Mouse (Mus musculus) CH12F3 (cell line): ENCODE measurements around the gene Nell1.

Experiments
- in situ Hi-C: fragments of 300-500 bp; cut with MboI; formaldehyde crosslinking; loops from 2 replicates; pipeline ENCODE4 v1.14.3; 2020; ENCODE audit warnings: low sequenced_read_pairs

Gene Nell1

DNA sequence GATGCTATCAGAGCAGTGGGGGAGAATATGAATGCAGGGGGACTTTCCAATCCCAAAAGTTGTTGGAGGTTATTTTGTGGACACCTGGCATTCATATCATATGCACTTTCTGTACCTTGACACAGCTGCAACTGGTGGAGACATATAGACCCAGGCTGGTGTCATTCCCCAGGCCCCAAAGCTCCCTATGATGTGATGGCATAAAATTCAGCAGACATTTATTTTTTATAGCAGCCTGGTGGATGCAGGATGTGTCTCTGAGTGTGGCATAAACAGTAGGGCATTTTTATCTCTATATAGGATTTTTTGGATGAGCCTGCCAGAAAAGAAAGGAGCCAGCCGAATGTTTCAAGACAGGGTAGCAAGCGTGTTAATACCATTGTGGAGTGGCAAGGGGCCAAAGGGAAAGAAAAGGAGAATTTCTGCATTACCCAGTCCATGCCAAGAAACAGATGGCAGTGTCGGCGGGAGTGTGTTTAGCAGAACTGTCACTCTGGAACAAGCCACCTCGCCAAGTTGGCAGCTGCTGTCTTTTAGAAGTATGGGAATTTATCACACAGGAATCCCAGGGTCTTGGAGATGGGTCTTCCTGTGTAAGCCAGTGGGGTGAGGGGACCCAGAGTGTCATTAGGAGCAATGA is 267.1 kb downstream of the Nell1 start:
- in situ Hi-C loops: no loop called here

DNA sequence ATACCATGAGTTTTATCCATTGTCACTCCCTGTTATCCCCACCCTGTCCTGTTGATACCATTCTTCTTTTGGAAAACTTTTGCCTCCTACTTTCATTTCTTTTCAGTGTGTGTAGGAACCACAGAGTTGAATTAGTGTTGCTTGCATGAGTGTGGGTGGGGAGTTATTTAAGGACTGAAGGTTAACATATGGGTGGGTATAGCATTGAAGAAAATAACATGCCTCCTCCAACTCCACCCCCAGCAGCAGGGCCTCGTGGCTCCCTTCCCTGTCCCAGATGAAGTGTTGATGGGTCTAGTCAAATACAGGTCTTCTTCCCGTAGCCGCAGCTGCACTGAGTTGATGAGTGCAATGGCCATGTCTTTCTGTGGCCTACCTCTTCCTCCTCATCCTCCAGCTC is 278.5 kb downstream of the Nell1 start:
- in situ Hi-C loops: no loop called here

DNA sequence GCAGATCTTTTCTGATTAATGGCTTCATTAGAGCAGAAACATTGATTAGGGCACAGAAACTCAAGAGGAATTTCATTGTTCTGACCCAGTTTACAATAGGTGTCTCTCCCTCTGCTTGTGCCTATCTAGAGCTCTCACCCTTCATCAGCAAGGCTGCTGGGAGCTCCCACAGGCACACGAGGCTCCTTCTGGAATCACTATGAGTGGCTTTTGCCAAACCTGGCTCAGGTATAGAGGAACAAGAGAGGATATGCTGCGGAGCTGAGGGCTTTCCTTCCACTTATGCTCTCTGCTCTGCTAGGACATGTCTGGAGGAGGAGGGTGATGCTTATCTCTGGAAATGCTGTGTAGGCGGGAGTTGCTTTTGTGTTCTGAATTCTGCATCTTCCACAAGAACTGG is 285.4 kb downstream of the Nell1 start:
- in situ Hi-C loops: no loop called here

DNA sequence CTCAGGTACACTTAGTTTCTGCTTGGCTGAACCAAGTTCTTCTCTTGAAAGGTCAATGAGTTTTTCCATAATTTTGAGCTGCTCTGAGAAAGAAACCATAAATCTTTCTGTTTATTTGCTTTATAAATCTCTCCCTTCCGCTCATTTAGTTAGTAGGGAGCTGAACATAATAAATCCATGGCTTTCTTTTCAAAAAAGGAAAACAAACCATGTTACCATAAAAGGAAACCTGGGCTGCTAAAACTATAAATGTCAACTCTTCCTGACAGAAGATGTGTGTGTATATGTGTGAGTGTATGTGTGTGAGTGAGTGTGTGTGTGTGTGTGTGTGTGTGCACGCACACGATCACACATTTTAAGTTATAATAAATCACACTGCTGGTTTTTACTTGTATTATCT is 320.8 kb downstream of the Nell1 start:
- in situ Hi-C loops: no loop called here

DNA sequence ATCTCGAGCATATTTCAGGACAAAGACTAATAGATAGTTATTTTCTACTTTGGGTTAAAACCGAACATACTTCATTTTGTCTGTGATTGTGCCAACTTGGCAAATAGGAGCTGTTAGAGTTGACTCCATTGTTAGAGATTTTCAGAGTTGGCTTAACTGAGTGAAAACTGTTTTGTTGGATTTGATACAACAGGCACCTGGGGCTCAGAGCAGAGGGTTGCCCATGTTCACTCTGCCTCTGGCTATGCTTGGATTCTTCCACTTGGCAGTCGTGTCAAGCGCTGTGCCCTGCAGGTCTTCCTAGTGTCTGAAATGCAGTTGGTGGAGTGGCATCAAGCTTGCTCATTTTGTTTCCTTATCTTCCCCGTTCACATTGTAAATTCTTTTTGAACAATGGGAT is 363.6 kb downstream of the Nell1 start:
- in situ Hi-C loops: no loop called here

DNA sequence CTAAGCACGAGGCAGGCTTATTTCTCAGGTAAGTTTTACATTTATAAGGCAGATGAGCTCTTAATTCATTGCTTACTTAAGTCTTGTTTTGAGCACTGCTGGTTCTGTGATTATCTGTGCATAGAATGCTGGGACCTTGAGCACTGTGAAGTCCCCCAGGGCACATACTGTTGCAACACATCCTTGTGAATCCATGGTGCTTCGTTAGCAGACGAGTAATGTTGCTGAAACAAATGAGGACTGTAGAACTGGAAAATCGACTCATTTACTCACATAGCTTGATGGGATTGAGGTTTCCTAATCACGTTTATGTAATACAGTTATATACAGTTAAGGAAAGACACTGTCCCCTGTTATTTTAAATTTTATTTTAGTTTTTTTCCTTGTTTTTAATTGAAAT is 364.1 kb downstream of the Nell1 start:
- in situ Hi-C loops: no loop called here

DNA sequence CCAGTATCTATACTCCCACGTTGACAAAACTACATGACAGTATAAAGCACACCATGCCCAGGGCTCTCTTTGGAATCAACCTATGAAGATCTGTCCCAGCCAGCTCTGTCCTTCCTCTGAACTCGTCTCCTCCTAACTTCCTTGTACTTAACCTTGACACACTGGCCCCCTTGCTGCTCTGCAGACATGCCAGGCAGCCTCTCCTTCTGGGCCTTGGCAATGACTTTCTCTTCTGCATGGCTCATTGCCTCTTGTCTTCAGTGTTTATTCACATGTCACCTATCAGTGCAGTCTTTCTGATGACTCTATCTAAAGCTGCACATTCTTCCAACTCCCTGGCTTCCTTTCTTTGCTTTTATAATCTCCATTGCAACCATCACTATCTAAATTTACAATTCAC is 376.9 kb downstream of the Nell1 start:
- in situ Hi-C loops: no loop called here

DNA sequence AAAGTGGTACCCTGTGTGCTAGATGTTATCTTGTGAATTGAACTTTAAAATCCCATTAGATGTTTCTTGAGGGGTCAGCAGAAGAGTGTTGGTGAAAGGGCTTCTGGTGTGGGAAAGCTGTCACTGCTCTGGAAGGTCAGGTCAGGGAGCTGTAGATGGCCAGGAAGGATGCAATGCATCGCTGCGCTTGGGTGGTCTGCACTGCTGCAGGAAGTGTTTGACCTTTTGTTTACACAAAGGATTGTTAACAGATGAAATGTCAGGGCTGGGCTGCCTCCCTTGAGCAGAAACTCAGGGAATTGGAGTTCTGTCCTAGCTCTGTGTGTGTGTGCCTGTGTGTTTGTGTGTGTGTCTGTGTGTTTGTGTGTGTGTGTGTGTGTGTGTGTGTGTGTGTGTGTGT is 382.5 kb downstream of the Nell1 start:
- in situ Hi-C loops: no loop called here

DNA sequence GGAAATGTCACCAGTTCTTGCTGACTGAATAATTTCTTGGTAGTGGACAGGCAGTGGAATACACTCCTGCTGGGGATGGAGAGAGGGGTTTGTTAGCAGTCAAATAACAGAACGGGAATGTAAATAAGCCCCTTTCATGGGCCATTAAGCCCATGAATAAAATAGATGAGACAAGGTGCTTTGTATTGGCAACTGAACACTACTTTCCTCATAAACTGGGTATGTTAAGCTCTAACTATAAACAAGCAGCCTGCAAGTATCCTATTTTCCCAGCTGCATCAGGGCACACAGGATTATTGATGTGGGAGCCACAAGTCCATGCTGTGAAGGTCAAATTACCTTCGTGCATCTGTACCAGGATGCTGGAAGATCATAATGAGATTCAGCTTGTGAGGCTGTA is 387.4 kb downstream of the Nell1 start:
- in situ Hi-C loops: no loop called here

DNA sequence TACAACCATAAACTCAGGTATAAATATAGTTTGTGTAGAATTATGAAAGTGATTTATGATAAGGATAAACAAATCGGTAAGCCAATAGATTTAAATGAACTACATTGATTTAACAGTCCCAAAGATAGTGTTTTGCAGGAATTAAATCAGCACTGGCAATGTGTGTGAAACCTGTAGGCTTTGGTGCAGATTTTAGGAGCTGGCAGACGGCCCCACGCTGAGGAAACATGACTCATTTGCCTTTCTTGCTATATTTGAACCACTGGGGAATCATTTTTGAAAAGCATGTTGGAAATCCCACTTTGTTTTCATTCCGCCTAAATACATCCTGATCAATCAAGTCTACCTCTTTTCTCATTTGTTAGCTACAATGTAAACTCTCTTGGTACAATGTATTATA is 400.2 kb downstream of the Nell1 start:
- in situ Hi-C loops: no loop called here

DNA sequence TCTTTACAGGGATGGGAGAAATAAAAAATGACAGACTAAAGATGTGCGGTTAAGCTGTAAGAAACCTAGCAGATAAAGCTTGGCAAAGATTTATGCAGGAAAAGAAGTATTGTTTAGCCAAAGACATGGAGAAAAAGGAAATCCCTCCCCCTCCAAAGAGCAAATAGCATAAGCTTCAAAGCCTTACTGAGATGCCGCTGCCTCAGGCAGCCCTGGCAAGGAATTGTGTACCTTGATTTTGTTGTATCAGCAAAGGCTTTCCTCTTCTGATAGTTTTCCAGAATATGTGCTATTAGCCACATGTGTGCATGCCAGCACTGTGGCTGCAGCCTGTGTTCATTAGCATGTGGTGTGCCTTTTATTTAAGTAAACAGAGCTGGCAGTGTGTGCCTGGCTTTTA is 435.8 kb downstream of the Nell1 start:
- in situ Hi-C loops: no loop called here

DNA sequence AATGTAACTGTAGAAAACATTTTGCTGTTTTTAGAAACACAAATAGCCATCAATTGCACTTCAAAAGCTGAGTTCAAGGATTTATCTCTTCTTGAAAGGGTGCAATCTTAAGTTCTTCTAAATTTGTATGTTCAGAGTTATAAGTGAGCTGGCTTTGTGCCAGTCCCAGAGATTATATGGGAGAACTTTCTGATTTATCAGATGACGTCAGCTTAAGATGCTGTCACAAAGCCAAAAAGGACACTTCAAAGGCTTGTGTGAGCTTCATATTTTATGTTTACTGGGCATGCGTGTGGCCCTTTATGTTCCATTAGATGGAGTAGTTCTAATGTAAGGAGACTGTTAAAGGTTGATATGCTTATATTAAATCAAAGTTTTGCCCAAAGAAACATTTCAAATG is 445.3 kb downstream of the Nell1 start:
- in situ Hi-C loops: no loop called here

DNA sequence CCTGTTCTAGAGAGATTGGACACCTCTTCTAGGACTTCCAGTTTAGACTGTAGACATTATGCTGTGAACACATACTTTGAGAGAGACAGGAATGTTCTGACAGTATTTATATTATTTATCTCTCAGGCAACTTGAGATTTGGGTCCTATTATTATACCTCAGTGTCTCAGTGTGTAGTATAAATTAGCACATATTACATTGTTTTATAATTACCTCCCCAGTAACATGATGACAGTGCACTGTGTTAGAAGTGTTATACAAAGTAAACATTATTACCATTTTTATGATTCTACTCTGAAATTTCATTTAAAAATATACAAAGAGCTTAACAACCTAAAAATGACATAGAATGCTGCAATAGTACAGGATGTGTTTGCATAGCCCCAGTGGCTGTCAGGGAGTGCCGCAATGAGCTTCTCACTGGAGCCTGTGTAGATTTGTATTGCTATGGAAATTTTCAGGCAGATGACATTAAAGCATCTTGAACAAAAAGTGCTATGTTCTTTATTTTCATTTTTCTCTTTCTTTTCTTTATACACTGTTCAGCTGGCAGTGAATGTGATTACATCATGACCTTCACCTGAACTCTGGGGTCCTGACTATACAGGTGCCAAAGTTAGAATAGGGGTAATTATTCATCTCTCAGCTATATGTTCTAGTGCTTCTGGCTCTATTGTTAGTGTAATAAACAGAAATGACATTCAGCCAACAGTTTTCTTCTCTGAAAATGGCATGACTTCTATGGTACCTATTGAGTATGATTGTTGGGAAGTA is 447.9 kb downstream of the Nell1 start:
- in situ Hi-C loops: no loop called here

DNA sequence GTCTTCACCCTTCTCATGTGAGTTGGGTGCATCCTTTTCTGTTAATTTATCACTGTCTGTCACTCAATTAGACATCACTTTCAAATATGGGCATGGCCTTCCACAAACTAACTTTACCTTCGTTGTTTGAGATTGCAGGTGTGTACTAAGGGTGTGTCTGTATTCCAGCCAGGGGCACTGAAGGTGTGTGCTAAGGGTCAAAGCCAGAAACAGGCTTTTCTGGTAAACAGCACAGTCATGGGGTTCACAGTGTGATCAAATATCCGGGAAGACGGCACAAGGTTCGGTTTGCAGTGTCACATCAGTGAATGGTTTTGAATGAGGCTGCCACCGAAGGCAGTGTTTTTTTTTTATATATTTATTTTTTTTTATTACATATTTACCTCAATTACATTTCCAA is 455.1 kb downstream of the Nell1 start:
- in situ Hi-C loops: no loop called here

DNA sequence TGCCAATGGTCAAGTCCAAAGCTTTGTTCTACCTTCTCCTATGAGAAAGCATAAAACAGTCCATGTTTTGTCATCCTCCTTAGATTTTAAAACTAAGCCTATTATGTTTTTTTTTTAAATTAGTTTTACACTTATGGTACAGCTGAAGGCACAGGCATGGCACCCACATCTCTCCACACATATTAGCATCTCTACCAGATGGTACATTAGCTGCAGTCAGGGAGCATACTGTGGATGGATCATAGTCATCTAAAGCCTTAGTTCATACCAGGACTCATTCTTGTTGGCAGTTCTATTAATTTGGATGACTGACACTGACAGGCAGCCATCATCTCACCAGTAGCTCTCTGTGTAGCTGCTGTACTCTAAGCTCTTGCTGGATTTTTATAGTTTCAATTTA is 466.6 kb downstream of the Nell1 start:
- in situ Hi-C loops: no loop called here

DNA sequence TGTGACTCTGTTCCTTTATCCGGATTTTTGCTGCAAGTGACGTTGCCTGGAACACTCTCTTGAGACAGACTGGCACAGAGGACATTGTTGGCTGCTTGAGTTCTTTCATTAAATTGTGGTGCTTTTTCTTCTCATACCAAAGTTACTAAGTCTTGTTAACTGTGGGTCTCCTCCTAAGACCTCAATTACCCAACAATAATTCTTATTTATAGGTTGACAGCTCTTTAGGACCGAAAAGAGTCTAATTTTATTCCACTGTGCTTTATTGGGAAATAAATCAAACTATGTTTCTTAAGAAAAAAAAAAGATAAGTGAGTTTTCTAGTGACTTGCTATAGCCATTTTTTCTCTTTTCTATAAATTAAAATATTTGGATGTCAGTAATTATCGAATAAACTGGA is 472.7 kb downstream of the Nell1 start:
- in situ Hi-C loops: no loop called here

DNA sequence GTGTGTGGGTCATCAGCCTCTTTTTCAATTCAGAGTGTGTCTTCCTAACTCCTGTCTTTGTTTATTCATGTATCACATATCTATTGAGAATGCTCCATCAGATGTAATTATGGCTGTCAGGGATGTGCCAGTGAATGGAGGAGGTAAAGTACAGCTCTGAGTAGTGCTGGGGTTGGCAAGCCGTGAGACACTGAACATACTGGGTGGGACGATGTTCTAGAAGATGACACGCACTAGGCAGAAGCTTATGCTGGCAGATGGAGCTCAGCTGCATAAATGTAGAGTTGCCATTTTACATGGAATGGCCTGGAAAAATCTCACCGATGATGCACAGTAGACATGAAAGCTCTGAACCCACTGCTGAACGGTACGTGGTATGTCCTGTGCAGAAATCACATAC is 493.1 kb downstream of the Nell1 start:
- in situ Hi-C loops: no loop called here

DNA sequence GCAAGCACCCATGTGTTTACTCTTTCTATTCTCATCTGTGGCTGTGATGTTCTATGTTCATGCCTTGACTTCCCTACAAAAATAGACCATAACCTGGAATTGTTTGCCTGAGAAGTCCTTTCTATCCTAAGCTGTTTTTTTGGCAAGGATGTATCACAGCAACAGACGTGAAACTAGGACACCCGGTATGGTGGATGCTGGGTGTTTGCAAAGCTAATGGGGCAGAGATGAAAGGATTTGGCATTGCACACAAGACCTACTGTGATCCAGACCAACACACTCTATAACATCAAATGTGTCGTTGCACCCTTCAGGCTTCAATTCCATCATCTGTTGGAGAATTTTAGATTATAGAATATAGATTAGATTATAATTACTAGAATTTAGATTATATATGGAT is 495.9 kb downstream of the Nell1 start:
- in situ Hi-C loops: no loop called here

DNA sequence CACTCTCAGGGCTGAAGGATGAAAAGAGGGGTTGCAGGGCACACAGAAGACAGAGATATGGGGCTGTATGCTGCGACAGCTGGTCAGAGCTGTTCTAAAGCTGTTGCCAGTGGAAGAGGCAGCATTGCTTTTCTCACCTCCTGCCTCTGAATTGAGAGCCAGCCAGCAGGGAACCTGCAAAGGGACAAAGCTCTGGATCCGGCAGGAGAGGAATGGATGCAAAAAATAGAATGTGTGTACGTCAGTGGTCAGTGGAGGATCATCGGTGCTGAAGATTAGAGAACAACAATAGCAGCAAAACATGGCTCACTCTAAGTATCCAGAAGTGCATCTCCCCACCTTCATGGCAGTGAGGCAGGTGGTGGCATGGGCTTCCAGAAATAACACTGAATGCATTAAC is 507.3 kb downstream of the Nell1 start:
- in situ Hi-C loops: no loop called here

DNA sequence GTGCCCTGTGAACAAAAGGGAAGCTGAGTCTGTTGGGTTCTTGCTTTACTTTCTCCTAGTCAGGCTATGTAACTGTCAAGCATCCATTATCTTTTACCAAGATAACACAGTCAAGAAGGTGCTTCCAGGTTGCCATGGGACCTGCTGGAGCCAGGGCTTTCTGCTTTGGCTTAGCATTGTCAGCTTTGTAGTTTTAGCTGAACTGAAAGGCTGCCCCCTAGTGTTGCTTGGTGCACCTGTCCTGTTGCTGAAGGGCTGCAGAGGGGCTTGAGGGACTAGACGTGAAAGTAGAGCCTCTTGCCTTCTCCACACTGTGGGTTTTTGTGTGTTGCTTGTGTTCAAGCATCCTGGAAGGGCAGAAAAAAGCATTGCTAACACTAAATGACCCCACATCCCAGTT is 510.6 kb downstream of the Nell1 start:
- in situ Hi-C loops: no loop called here

DNA sequence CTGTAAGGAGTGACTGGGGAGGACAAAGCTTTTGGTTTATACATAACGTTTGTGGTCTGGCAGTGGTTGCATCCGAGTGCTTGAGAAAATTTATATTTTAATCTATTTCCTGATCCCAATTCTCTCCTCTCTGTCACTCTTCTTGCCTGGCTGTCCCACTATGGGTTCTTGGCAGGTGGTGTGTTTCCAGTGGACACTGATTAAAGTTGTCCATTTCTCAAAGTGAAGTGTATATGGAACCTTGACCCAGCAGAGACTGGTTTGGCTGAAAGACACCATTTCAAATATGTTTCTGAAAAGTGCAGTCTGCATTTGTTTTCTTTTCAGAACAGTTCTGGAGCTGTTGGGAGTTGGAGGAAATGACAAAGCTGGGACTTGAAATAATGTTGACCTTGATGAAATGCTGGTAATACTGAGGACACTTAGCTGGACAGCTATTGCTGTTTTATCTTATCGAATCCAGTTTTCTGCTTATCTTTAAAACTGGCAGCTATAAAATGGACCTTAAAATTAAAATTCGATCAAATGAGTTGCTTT is 512.3 kb downstream of the Nell1 start:
- in situ Hi-C loops: no loop called here

DNA sequence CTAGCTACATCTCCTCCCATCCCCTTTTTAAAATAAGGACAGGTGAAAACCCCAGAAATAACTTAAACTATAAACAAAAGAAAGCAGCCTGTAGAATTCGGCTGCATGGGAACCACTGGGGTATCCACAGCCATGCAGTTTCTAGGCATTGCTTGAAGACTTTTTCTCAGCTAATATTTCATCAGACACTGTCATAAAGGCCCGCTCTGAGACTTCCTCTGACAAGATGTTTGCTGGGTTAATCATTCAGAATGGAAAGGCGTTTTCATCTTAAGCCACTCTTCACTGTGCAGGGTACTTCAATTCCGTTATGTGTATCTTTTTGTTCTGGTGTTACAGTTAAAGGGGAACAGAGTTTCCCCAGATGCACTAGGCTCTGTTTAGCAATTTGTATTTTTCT is 526.9 kb downstream of the Nell1 start:
- in situ Hi-C loops: no loop called here

DNA sequence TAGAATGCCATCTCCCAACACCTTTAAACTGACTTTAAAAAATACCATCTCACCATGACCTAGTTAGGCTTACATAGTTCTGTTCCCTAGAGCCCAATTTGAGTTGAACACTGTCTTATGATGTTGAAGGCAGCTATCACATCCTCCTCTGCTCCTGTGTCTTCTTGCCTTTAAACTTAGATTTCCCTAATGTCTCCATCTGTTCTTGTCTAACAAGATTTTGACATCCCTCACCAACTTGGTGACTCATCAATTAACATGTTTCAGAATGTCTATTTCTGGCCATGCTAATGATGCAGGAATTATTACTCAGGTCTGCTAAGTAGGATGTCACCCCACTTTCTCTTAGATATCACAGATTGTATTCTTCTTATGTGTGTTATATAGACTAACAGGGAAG is 532.4 kb downstream of the Nell1 start:
- in situ Hi-C loops: no loop called here
